Mouse (Mus musculus) mouse embryonic stem cell (cell line): ENCODE data around the gene Ptprt.

Source experiments
- in situ Hi-C, 2 experiments: fragments of 300-500 bp; cut with MboI; formaldehyde crosslinking; loops; 1 replicate in 1 of 2; 3 replicates in 1 of 2; pipeline ENCODE4 v1.14.3; 2019 to 2020; ENCODE audit warnings: low sequenced_read_pairs in 2 of 2, low pct_unique_long_range_greater_than_20kb in 1 of 2, mixed read lengths in 1 of 2; ENCODE audit not compliant: unreplicated experiment in 1 of 2

The Ptprt gene

GRCm38 (mm10) chr2:162614256-162614655 lies 46.7 kb downstream of the Ptprt start:
- in situ Hi-C loops, result no loop called here

GRCm38 (mm10) chr2:162613480-162613879 lies 47.5 kb downstream of the Ptprt start:
- in situ Hi-C loops, result no loop called here

- in situ Hi-C loops, result no loop called here
These were observed 58.2 kb downstream of the Ptprt start for GRCm38 (mm10) chr2:162602721-162603120.

- in situ Hi-C loops, result no loop called here
These were observed 69.6 kb downstream of the Ptprt start for GRCm38 (mm10) chr2:162591388-162591787.

GRCm38 (mm10) chr2:162581651-162582050 lies 79.3 kb downstream of the Ptprt start:
- in situ Hi-C loops, result no loop called here

- in situ Hi-C loops, result no loop called here
These were observed 83.1 kb downstream of the Ptprt start for GRCm38 (mm10) chr2:162577819-162578218.

- in situ Hi-C loops, result no loop called here
These were observed 88.1 kb downstream of the Ptprt start for GRCm38 (mm10) chr2:162572851-162573250.

- in situ Hi-C loops, result no loop called here
These were observed 89.9 kb downstream of the Ptprt start for GRCm38 (mm10) chr2:162571037-162571436.

- in situ Hi-C loops, result no loop called here
These were observed 92.4 kb downstream of the Ptprt start for GRCm38 (mm10) chr2:162568308-162569100.

- in situ Hi-C loops, result no loop called here
These were observed 112.6 kb downstream of the Ptprt start for GRCm38 (mm10) chr2:162548312-162548711.

GRCm38 (mm10) chr2:162531638-162532037 lies 129.3 kb downstream of the Ptprt start:
- in situ Hi-C loops, result no loop called here

GRCm38 (mm10) chr2:162528911-162529310 lies 132.0 kb downstream of the Ptprt start:
- in situ Hi-C loops, result no loop called here

GRCm38 (mm10) chr2:162515993-162516392 lies 145.0 kb downstream of the Ptprt start:
- in situ Hi-C loops, result no loop called here

GRCm38 (mm10) chr2:162513072-162513471 lies 147.9 kb downstream of the Ptprt start:
- in situ Hi-C loops, result no loop called here

GRCm38 (mm10) chr2:162512094-162512493 lies 148.9 kb downstream of the Ptprt start:
- in situ Hi-C loops, result no loop called here

- in situ Hi-C loops, result no loop called here
These were observed 151.9 kb downstream of the Ptprt start for GRCm38 (mm10) chr2:162509016-162509415.

- in situ Hi-C loops, result no loop called here
These were observed 153.3 kb downstream of the Ptprt start for GRCm38 (mm10) chr2:162507664-162508063.

GRCm38 (mm10) chr2:162504850-162505249 lies 156.1 kb downstream of the Ptprt start:
- in situ Hi-C loops, result no loop called here

- in situ Hi-C loops, result no loop called here
These were observed 161.4 kb downstream of the Ptprt start for GRCm38 (mm10) chr2:162499501-162499915.

- in situ Hi-C loops, result no loop called here
These were observed 162.8 kb downstream of the Ptprt start for GRCm38 (mm10) chr2:162498191-162498590.
